Mouse (Mus musculus): ENCODE data around the gene Rps6ka4. TPM values are rescaled to one million over a fixed set of nuclear protein-coding genes. Genes with fewer than 3 reads are reported as not detected.
A peak's percentile ranks its signal among the peaks of the same experiment; 100 is the strongest.

The Rps6ka4 gene
- polyA plus RNA-seq, 1 experiment from 2014 or later = 39.1 TPM

GRCm38 (mm10) chr19:6820538-6821195 is 19.8 kb downstream of the Rps6ka4 start:
- Histone ChIP-seq H3K9ac (ENCODE audit: low read length) (no peak overlapping the region), H3K36me3 (ENCODE audit: control insufficient read depth, insufficient read depth, low read length) (no peaks in the 10 kb centered on the region), H3K4me3 (ENCODE audit: low read length) (no peak overlapping the region), H3K4me2 (ENCODE audit: low read depth, low read length) (no peak overlapping the region), H3K27me3 (ENCODE audit: control insufficient read depth, insufficient read depth, low read depth, low read length) (no peaks in the 10 kb centered on the region), H3K9me3 (ENCODE audit: control insufficient read depth, low read length) (no peaks in the 10 kb centered on the region), H3K27ac (ENCODE audit: low read length) (no peak overlapping the region), H3K4me1 (replicated peaks; ENCODE audit: control insufficient read depth, insufficient read depth, low read length) (no peaks in the 10 kb centered on the region)
- ATAC-seq (ENCODE audit: low read depth) = no peak
- 80% methylated on average over 13 of the region's 13 CpGs for WGBS

- no peaks in the 10 kb centered on the region for H3K9me3 ChIP-seq (ENCODE audit: control insufficient read depth, low read length)
- no peaks in the 10 kb centered on the region for H3K27me3 ChIP-seq (ENCODE audit: control insufficient read depth, insufficient read depth, low read depth, low read length)
- H3K4me1 ChIP-seq (replicated peaks; ENCODE audit: control insufficient read depth, insufficient read depth, low read length) = no peaks in the 10 kb centered on the region
- 33% methylated on average over 10 of the region's 10 CpGs for WGBS
- H3K27ac ChIP-seq (ENCODE audit: low read length) = no peak overlapping the region
- H3K4me3 ChIP-seq (ENCODE audit: low read length) = no peak overlapping the region
- peak; percentile 34; the same call in 1 of the 2 replicates for ATAC-seq (ENCODE audit: low read depth)
- no peak overlapping the region for H3K4me2 ChIP-seq (ENCODE audit: low read depth, low read length)
- H3K9ac ChIP-seq (ENCODE audit: low read length) = no peak overlapping the region
- no peaks in the 10 kb centered on the region for H3K36me3 ChIP-seq (ENCODE audit: control insufficient read depth, insufficient read depth, low read length)
These were observed 21.2 kb downstream of the Rps6ka4 start for GRCm38 (mm10) chr19:6819143-6819827.

GRCm38 (mm10) chr19:6814958-6815357 is 25.5 kb downstream of the Rps6ka4 start:
- Histone ChIP-seq H3K27ac (ENCODE audit: low read length) (no peak overlapping the region), H3K36me3 (ENCODE audit: control insufficient read depth, insufficient read depth, low read length) (no peaks in the 10 kb centered on the region), H3K4me3 (ENCODE audit: low read length) (no peak overlapping the region), H3K4me1 (replicated peaks; ENCODE audit: control insufficient read depth, insufficient read depth, low read length) (no peaks in the 10 kb centered on the region), H3K4me2 (ENCODE audit: low read depth, low read length) (no peak overlapping the region), H3K9me3 (ENCODE audit: control insufficient read depth, low read length) (no peaks in the 10 kb centered on the region), H3K27me3 (ENCODE audit: control insufficient read depth, insufficient read depth, low read depth, low read length) (no peaks in the 10 kb centered on the region), H3K9ac (ENCODE audit: low read length) (no peak overlapping the region)
- ATAC-seq (ENCODE audit: low read depth) = no peak
- WGBS = 70% methylated on average over 3 of the region's 3 CpGs

DNA sequence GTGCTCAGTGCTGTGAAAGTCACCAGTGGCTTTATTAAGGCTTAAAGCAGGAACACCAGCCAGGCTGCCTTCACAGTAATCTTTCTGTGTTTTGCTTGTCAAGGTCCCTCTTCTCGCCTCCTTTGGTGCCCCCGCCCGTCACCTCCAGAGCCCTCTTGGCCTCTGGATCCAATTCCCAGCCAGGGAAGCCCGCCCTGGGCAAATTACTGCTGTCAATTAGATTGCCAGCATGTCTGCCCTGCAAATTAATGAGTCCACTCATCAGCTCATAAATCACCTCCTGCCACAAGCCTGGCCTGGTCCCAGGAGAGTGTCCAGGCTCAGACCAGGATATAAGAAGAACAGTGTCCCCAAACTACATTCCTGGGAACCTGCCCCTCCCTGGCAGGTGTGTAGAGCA is 26.1 kb downstream of the Rps6ka4 start:
- Histone ChIP-seq H3K9me3 (ENCODE audit: control insufficient read depth, low read length) (no peaks in the 10 kb centered on the region), H3K36me3 (ENCODE audit: control insufficient read depth, insufficient read depth, low read length) (no peaks in the 10 kb centered on the region), H3K4me3 (ENCODE audit: low read length) (no peak overlapping the region), H3K27ac (ENCODE audit: low read length) (no peak overlapping the region), H3K4me2 (ENCODE audit: low read depth, low read length) (no peak overlapping the region), H3K9ac (ENCODE audit: low read length) (no peak overlapping the region), H3K4me1 (replicated peaks; ENCODE audit: control insufficient read depth, insufficient read depth, low read length) (no peaks in the 10 kb centered on the region), H3K27me3 (ENCODE audit: control insufficient read depth, insufficient read depth, low read depth, low read length) (no peaks in the 10 kb centered on the region)
- 30% methylated on average over 4 of the region's 4 CpGs for WGBS
- no peak for ATAC-seq (ENCODE audit: low read depth)

Small RNA genes within 50 kb of the gene (microRNA-seq; reads per million reads assigned to microRNA genes)
- not detected for gene Mir5046

Other genes with a start within 250 kb of the Rps6ka4 start
- gene Ccdc88b, start 17.6 kb upstream of the Rps6ka4 start, polyA plus RNA-seq (2015; fragmentation: Nextera tagmentation; extraction: Ambion mirVana) = 1.6 and 3.0 TPM in 2 replicates
- gene Trmt112, start 69.1 kb upstream of the Rps6ka4 start, polyA plus RNA-seq (2015; fragmentation: Nextera tagmentation; extraction: Ambion mirVana) = 136 and 137 TPM in 2 replicates
- gene Prdx5, start 69.5 kb upstream of the Rps6ka4 start, polyA plus RNA-seq (2015; fragmentation: Nextera tagmentation; extraction: Ambion mirVana) = 283 and 302 TPM in 2 replicates
- gene Esrra, start 81.2 kb upstream of the Rps6ka4 start, polyA plus RNA-seq (2015; fragmentation: Nextera tagmentation; extraction: Ambion mirVana) = 8.5 and 9.9 TPM in 2 replicates
- gene Catsperz, start 84.7 kb upstream of the Rps6ka4 start, polyA plus RNA-seq (2015; fragmentation: Nextera tagmentation; extraction: Ambion mirVana) = 2.5 TPM in 2 replicates
- gene Kcnk4, start 93.9 kb upstream of the Rps6ka4 start, polyA plus RNA-seq (2015; fragmentation: Nextera tagmentation; extraction: Ambion mirVana) = 0.21 and 0.96 TPM in 2 replicates
- 82.5 and 90.7 TPM in 2 replicates for gene Bad, start 101.2 kb upstream of the Rps6ka4 start, polyA plus RNA-seq (2015; fragmentation: Nextera tagmentation; extraction: Ambion mirVana)
- gene Gpr137, start 101.8 kb upstream of the Rps6ka4 start, polyA plus RNA-seq (2015; fragmentation: Nextera tagmentation; extraction: Ambion mirVana) = 25.2 TPM in 2 replicates
- gene Ppp1r14b, start 134.3 kb upstream of the Rps6ka4 start, polyA plus RNA-seq (2015; fragmentation: Nextera tagmentation; extraction: Ambion mirVana) = 41.4 and 44.8 TPM in 2 replicates
- gene Plcb3, start 135.8 kb upstream of the Rps6ka4 start, polyA plus RNA-seq (2015; fragmentation: Nextera tagmentation; extraction: Ambion mirVana) = 49.1 and 49.8 TPM in 2 replicates
- gene Fkbp2, start 139.9 kb upstream of the Rps6ka4 start, polyA plus RNA-seq (2015; fragmentation: Nextera tagmentation; extraction: Ambion mirVana) = 125 and 151 TPM in 2 replicates
- gene Vegfb, start 147.0 kb upstream of the Rps6ka4 start, polyA plus RNA-seq (2015; fragmentation: Nextera tagmentation; extraction: Ambion mirVana) = 20.8 and 28.9 TPM in 2 replicates
- gene Dnajc4, start 151.9 kb upstream of the Rps6ka4 start, polyA plus RNA-seq (2015; fragmentation: Nextera tagmentation; extraction: Ambion mirVana) = 26.4 and 30.3 TPM in 2 replicates
- 22.6 and 23.7 TPM in 2 replicates for gene Nudt22, start 155.5 kb upstream of the Rps6ka4 start, polyA plus RNA-seq (2015; fragmentation: Nextera tagmentation; extraction: Ambion mirVana)
- 10.9 and 12.3 TPM in 2 replicates for gene Trpt1, start 155.5 kb upstream of the Rps6ka4 start, polyA plus RNA-seq (2015; fragmentation: Nextera tagmentation; extraction: Ambion mirVana)
- 11.1 and 15.6 TPM in 2 replicates for gene Fermt3, start 178.8 kb upstream of the Rps6ka4 start, polyA plus RNA-seq (2015; fragmentation: Nextera tagmentation; extraction: Ambion mirVana)
- 220 and 243 TPM in 2 replicates for gene Stip1, start 199.3 kb upstream of the Rps6ka4 start, polyA plus RNA-seq (2015; fragmentation: Nextera tagmentation; extraction: Ambion mirVana)
- 15.3 and 17.6 TPM in 2 replicates for gene Macrod1, start 216.2 kb upstream of the Rps6ka4 start, polyA plus RNA-seq (2015; fragmentation: Nextera tagmentation; extraction: Ambion mirVana)